Mouse (Mus musculus) neural tube, embryonic 14.5 days (tissue): ENCODE data around the gene Klhl34. TPM values are rescaled to one million over a fixed set of nuclear protein-coding genes. Genes with fewer than 3 reads are reported as not detected.

Source experiments
- ATAC-seq: fragments of 200-750 bp; cut with Nextera tagmentation; 2 replicates; pipeline ENCODE4 v1.8.0; 2017; ENCODE audit warnings: low read depth, mild to moderate bottlenecking, moderate TSS enrichment, moderate library complexity
- H3K27ac ChIP-seq: fragments of 300-500 bp; sonication (generic); 2 replicates; pipeline ENCODE4 v1.5.1; 2014; ENCODE audit warnings: low read depth, mild to moderate bottlenecking, control low read depth, low read length, moderate library complexity, mixed read lengths
- H3K27me3 ChIP-seq: fragments of 300-500 bp; sonication (generic); 2 replicates; pipeline ENCODE4 v1.6.1; 2014; ENCODE audit warnings: low read length; ENCODE audit not compliant: control insufficient read depth, insufficient read depth
- H3K36me3 ChIP-seq: fragments of 300-500 bp; sonication (generic); 2 replicates; pipeline ENCODE4 v1.6.1; 2014; ENCODE audit warnings: low read length, mixed read lengths; ENCODE audit not compliant: control insufficient read depth, insufficient read depth
- H3K4me1 ChIP-seq: fragments of 300-500 bp; sonication (generic); 2 replicates; pipeline ENCODE4 v1.6.1; 2014; ENCODE audit warnings: low read length; ENCODE audit not compliant: control insufficient read depth, insufficient read depth
- H3K4me2 ChIP-seq: fragments of 300-500 bp; sonication (generic); 2 replicates; pipeline ENCODE4 v1.6.1; 2014; ENCODE audit warnings: mild to moderate bottlenecking, low read depth, low read length, control low read depth
- H3K4me3 ChIP-seq: fragments of 300-500 bp; sonication (generic); 2 replicates; pipeline ENCODE4 v1.5.1; 2014; ENCODE audit warnings: low read depth, low read length, control low read depth, mixed read lengths
- H3K9ac ChIP-seq: fragments of 300-500 bp; sonication (generic); replicated peaks from 2 replicates; pipeline ENCODE4 v1.6.1; 2014; ENCODE audit warnings: low read depth, mild to moderate bottlenecking, control low read depth, low read length, mixed read lengths
- H3K9me3 ChIP-seq: fragments of 300-500 bp; sonication (generic); 2 replicates; pipeline ENCODE4 v1.6.1; 2016; ENCODE audit warnings: low read length; ENCODE audit not compliant: control insufficient read depth
- WGBS: fragments of 180-500 bp; shearing (Covaris S2); extraction: QIAGEN DNeasy Blood & Tissue Kit; methylation state at CpG from one replicate; pipeline ENCODE4 v1.1.7; 2014; 5-methylcytosine and 5-hydroxymethylcytosine counted together
- polyA plus RNA-seq: library from polyadenylated mRNA; unstranded; fragments of >200 nt; fragmentation: Nextera tagmentation; extraction: Ambion mirVana; gene quantifications from 2 replicates; pipeline ENCODE4 v1.2.1, GENCODE M21; 2014

Gene Klhl34
- 2.2 and 2.5 TPM in 2 replicates for polyA plus RNA-seq

DNA sequence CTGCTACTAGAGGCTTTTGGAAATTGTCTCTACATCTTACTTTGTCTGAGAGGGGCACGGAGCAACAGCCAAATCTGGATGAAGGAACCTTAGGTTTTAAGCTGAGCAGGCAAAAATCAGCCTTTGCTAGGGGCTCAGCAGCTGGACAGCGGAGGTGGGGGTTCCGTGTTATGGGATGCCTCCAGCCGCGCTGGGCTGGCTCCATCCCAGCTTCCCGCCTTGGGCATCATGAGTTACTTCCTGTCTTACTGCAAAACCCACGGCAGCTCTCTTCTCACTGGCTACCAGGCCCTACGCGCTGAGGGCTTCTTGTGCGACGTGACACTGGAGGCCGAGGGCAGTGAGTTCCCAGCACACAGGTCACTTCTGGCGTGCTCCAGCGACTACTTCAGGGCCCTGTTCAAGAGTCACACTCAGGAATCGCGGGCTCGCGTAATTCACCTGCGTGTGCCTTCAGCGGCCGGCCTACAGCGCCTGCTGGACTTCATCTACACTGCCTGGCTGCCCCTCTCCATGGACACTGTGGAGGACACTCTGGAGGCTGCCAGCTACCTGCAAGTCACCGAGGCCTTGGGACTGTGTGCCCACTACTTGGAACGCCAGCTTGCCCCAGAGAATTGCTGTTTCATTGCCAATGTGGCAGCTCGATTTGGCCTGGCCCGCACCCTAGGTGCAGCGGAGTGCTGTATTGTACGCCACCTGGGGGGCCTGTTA is at the start of gene Klhl34:
TSS of gene Klhl34 (plus strand) at position 229 of the 714 bp plus-strand sequence.
- Histone ChIP-seq H3K27me3 (no peaks in the 10 kb centered on the region), H3K9ac (no peak within 1 kb of the TSS), H3K36me3 (no peaks in the 10 kb centered on the region), H3K4me3 (peak within 1 kb of the TSS; percentile 12; the same call in 1 of the 2 replicates), H3K27ac (no peak within 1 kb of the TSS), H3K4me1 (no peaks in the 10 kb centered on the region; the same call in 1 of the 2 replicates), H3K9me3 (no peaks in the 10 kb centered on the region), H3K4me2 (peak within 1 kb of the TSS; percentile 48)
- 42% methylated on average over 28 of the region's 28 CpGs for WGBS
- ATAC-seq: peak; percentile 41; the same call in 1 of the 2 replicates

DNA sequence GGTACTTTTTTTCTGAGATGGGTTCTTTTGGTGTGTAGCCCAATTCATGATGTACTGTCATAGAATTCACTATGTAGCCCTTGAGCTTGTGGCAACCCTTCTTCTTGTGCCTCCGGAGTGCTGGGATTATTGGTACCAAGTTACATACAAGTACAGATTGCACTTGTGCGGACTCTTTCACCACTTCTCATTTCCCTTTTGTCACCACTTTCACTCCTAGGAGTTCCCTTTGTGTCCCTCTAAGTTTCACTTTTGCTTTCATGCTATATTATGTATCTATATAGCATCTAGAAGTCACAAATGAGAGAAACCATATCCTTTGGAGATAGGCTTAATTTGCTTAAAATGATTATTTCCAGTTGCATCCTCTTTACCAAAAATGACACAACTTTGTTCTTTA is 16.6 kb upstream of the Klhl34 start:
- Histone ChIP-seq H3K36me3 (no peaks in the 10 kb centered on the region), H3K4me2 (no peak overlapping the region), H3K27me3 (no peaks in the 10 kb centered on the region), H3K27ac (no peak overlapping the region), H3K4me1 (no peaks in the 10 kb centered on the region), H3K4me3 (no peak overlapping the region), H3K9ac (no peak overlapping the region), H3K9me3 (no peaks in the 10 kb centered on the region)
- no peak for ATAC-seq
- 97% methylated on average over 2 of the region's 2 CpGs for WGBS

DNA sequence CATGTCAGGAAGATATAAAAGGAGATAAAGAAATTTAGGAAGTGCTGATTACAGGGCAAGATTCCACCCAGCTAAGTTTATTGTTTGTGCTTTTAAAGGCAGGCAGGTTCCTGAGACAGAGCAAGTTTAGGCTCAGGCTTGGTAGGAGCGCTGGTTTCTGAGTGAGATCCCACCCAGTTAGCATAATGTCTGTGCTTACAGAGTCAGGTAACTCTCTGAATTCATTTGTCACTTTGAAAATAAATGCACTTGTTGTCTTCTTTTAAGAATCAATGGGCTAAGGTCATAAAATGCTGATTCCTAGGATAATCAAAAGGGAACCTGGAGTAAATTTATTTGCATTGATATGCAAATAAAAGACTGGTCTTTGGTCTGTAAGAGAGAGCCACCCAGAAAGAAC is 8.5 kb upstream of the Klhl34 start:
- H3K27ac ChIP-seq: no peak overlapping the region
- no peaks in the 10 kb centered on the region for H3K9me3 ChIP-seq
- no peak overlapping the region for H3K9ac ChIP-seq
- 50% methylated on average over 1 of the region's 1 CpGs for WGBS
- no peaks in the 10 kb centered on the region for H3K4me1 ChIP-seq
- no peaks in the 10 kb centered on the region for H3K36me3 ChIP-seq
- ATAC-seq: no peak
- no peak overlapping the region for H3K4me3 ChIP-seq
- no peak overlapping the region for H3K4me2 ChIP-seq
- no peaks in the 10 kb centered on the region for H3K27me3 ChIP-seq

DNA sequence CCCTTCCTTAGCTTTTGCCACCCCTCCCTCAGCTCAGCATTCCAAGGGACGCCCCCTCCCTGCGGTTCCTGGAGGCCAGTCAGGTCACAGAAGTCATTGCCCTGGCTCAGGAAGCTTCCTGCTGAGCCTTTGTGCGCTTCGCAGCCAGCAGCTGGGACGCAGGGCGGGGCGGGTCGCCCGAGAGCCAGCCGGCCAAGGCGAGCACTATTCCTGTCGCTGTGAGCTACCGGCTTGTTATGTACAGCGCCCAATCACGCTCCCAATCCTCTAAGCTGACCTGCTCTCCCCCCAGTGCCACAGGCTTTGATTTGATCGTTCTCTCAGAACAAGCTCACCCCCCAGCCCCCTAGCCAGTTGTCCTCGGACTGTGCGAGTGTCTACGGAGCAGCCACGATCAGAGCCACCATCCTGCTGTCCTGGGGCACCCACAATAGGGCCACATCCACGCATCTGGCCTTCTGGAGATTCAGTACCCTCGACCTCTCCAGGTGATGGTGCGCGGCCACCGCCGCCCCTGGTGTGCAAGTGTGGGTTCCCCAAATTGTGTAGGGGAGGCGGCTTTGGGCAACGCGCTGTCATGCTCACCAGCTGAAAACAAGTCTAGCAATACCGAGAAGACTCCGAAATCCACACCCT is 546 bp upstream of the Klhl34 start:
- ATAC-seq: peak; percentile 70; the same call in 1 of the 2 replicates
- Histone ChIP-seq H3K27me3 (no peaks in the 10 kb centered on the region), H3K9me3 (no peaks in the 10 kb centered on the region), H3K27ac (no peak overlapping the region), H3K9ac (no peak overlapping the region), H3K4me3 (peak overlapping the region; percentile 12; the same call in 1 of the 2 replicates), H3K4me2 (peak overlapping the region; percentile 48), H3K4me1 (no peaks in the 10 kb centered on the region; the same call in 1 of the 2 replicates), H3K36me3 (no peaks in the 10 kb centered on the region)
- 18% methylated on average over 31 of the region's 31 CpGs for WGBS

DNA sequence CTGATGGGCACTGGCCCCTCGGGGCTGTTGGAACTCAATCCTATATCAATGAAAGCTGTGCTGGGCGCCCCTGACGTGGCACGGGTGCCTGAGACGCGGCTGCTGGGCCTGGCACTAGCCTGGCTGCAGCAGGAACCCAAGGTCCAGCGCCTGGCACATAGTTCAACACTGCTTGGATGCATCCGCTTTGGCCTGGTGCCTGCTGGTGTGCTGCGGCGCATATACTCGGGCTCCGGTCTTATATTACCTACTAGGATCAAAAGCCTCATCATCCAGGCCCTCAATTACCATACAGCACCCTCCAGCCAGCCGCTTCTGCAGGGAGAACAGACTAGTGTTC is 656 bp downstream of the Klhl34 start:
- WGBS: 78% methylated on average over 13 of the region's 13 CpGs
- Histone ChIP-seq H3K27me3 (no peaks in the 10 kb centered on the region), H3K4me3 (no peak overlapping the region), H3K9me3 (no peaks in the 10 kb centered on the region), H3K27ac (no peak overlapping the region), H3K4me2 (no peak overlapping the region), H3K36me3 (no peaks in the 10 kb centered on the region), H3K4me1 (no peaks in the 10 kb centered on the region; the same call in 1 of the 2 replicates), H3K9ac (no peak overlapping the region)
- ATAC-seq: peak; percentile 22; the same call in 1 of the 2 replicates

DNA sequence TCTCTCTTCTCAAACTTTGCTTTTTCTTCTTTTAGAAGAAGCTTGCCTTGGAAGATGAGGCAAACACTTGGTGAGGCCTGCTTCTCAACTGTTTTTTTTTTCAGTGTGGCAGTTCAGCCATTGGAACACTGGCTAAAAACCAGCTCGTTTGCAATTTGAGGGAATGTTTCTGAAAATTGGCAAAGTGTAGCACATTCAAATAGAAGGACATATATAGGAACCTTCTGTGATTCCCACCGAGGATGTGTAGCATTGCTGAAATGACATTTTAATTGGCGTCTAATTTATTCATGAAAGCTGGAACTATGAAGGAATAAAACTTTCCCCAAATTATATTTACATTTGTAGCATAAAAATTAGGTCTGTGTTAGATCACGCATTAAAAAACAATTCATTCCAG is 11.7 kb downstream of the Klhl34 start:
- Histone ChIP-seq H3K9ac (no peak overlapping the region), H3K4me2 (no peak overlapping the region), H3K27me3 (no peaks in the 10 kb centered on the region), H3K4me3 (no peak overlapping the region), H3K27ac (no peak overlapping the region), H3K4me1 (no peaks in the 10 kb centered on the region), H3K9me3 (no peaks in the 10 kb centered on the region), H3K36me3 (no peaks in the 10 kb centered on the region)
- no peak for ATAC-seq
- WGBS: 72% methylated on average over 4 of the region's 4 CpGs

Other genes starting within 250 kb of the Klhl34 start
- gene Yy2, start 249.4 kb upstream of the Klhl34 start, polyA plus RNA-seq: 1.0 and 2.6 TPM in 2 replicates
- 37.7 and 38.2 TPM in 2 replicates for gene Mbtps2, start 219.7 kb upstream of the Klhl34 start, polyA plus RNA-seq
- gene Smpx, start 119.5 kb upstream of the Klhl34 start, polyA plus RNA-seq: 0.75 TPM in 1 of 2 replicates, not detected in the other
- 10.5 and 11.2 TPM in 2 replicates for gene Cnksr2, start 224.9 kb downstream of the Klhl34 start, polyA plus RNA-seq